Mouse (Mus musculus) spleen, embryonic (tissue): ENCODE measurements around the gene Kremen2.

Experiments
- CTCF ChIA-PET: fragments of 350-600 bp; sonication (Branson Sonifier 250); formaldehyde crosslinking; loops from one replicate; lab custom pipeline; 2022; lab: Charles Lee

Kremen2 gene

GRCm38 (mm10) chr17:23745301-23746251 is at the start of gene Kremen2:
Kremen2 (minus strand) TSS chr17:23745833.
- CTCF ChIA-PET = no interaction called here

DNA sequence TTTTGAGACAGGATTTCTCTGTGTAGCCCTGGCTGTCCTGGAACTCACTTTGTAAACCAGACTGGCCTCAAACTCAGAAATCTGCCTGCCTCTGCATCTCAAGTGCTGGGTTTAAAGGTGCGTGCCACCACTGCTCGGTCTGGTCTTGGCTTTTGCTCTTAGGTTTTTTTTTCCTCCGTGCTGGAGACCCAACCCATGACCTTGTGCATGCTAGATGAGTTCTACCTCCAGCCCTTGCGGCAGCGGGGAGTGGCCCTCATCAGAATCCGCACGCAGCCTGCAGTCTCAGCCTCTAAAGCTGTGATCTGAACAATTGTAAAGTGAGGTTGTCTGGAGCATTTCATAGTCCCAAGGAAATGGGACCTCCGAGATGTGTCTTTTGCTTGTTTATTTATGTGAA is 49.7 kb upstream of the Kremen2 start:
- CTCF ChIA-PET = no interaction called here

- CTCF ChIA-PET = no interaction called here
These were observed 45.4 kb upstream of the Kremen2 start for GRCm38 (mm10) chr17:23791079-23791357.

GRCm38 (mm10) chr17:23790269-23791078 is 44.8 kb upstream of the Kremen2 start, which contains the start of gene Srrm2:
Srrm2 (plus strand) TSS chr17:23790532.
- CTCF ChIA-PET = no interaction called here

- CTCF ChIA-PET = no interaction called here
These were observed 44.2 kb upstream of the Kremen2 start for GRCm38 (mm10) chr17:23789749-23790268.

DNA sequence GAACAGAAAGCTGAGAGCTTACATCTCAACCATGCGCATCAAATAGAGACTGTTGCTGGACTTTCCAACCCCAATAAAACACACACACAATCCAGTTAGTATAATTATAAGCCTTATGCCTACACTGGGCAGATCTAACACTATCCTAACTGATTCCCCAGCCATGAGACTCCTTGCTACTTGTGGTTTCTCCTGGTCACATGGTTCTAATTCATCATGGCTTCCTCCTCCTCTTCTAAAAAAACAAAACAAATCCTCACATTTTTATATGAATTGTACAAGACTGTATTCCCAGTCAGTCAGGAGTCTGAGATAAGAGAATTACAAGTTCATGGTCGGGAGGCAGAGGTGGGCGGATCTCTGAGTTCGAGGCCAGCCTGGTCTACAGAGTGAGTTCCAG is 43.3 kb upstream of the Kremen2 start:
- CTCF ChIA-PET = no interaction called here

GRCm38 (mm10) chr17:23786510-23786931 is 40.9 kb upstream of the Kremen2 start:
- CTCF ChIA-PET = no interaction called here

GRCm38 (mm10) chr17:23785561-23786471 is 40.2 kb upstream of the Kremen2 start, which contains the start of gene Flywch2:
Flywch2 (minus strand) TSS chr17:23786081.
- CTCF ChIA-PET = no interaction called here

GRCm38 (mm10) chr17:23783352-23783751 is 37.7 kb upstream of the Kremen2 start:
- CTCF ChIA-PET = no interaction called here

- CTCF ChIA-PET = no interaction called here
These were observed 32.8 kb upstream of the Kremen2 start for GRCm38 (mm10) chr17:23778447-23778846.

DNA sequence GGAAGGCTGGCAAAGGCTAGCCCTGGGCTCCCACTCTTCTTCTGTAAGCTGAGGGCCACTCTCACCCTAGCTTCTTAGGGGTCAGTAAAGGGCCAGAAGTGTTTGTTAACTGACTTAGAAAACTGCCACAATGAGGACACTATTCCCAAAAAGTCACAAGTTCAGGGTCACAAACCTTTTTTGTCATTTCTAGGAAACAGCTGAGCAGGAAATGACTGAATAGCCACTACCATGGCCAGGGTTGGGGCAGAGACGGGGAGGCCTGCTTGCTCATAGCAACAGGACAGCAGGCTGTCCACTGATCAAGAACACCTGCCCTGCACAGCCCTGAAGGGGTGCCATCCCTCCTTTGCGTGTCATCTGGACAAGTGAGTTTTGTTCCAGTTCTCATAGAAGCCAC is 31.5 kb upstream of the Kremen2 start:
- CTCF ChIA-PET = no interaction called here

DNA sequence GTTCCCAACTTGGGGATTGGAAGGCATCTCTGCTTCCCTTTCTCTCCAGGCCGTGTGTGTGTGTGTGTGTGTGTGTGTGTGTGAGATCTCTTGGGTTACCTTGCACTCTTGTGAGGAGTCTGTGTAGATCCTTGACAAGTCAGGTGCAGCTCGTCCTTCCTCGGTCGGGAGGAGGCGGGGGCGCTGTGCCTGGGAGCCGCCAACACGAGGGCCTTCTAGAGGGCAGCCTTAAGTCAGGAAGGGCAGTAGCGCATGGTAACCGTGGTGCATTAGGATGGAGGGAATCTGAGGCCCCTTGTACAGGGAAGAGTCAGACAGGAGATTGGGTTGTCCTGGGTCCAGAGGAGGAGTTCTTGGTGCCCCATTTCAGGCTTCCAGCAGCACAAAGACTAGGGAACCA is 30.6 kb upstream of the Kremen2 start:
- CTCF ChIA-PET = no interaction called here

GRCm38 (mm10) chr17:23774090-23774489 is 28.5 kb upstream of the Kremen2 start:
- CTCF ChIA-PET = interaction anchor here (1.0 to 1.4 kb wide), 3 partner anchors 56 to 68 kb away, joined by 3 to 5 read pairs (median 4); no protein-coding TSS in a partner anchor

DNA sequence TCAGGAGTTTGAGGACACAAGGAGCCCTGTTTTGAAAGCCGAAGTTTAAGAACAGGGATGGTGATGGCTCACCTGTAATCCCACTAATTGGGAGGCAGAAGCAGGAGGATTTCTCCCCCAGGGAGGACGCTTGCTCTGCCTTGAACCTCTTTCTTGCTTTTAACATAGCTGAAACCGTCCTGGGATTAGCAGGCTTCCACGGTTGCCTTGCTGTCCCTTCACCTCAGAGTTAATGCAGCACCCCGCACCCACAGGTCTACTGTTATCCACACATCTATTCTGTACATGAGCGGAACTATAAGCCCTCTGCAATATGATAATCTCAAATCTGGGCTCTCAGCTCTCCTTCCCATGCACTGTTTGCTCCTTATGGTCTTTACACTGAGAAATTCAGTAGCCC is 28.0 kb upstream of the Kremen2 start:
- CTCF ChIA-PET = interaction anchor here (0.9 to 1.4 kb wide), 4 partner anchors 57 to 76 kb away, joined by 3 to 5 read pairs (median 4); no protein-coding TSS in a partner anchor

- CTCF ChIA-PET = interaction anchor here (0.8 kb wide), 1 partner anchor 24 kb away, joined by 3 read pairs; no protein-coding TSS in a partner anchor
These were observed 26.6 kb upstream of the Kremen2 start for GRCm38 (mm10) chr17:23772219-23772556.

DNA sequence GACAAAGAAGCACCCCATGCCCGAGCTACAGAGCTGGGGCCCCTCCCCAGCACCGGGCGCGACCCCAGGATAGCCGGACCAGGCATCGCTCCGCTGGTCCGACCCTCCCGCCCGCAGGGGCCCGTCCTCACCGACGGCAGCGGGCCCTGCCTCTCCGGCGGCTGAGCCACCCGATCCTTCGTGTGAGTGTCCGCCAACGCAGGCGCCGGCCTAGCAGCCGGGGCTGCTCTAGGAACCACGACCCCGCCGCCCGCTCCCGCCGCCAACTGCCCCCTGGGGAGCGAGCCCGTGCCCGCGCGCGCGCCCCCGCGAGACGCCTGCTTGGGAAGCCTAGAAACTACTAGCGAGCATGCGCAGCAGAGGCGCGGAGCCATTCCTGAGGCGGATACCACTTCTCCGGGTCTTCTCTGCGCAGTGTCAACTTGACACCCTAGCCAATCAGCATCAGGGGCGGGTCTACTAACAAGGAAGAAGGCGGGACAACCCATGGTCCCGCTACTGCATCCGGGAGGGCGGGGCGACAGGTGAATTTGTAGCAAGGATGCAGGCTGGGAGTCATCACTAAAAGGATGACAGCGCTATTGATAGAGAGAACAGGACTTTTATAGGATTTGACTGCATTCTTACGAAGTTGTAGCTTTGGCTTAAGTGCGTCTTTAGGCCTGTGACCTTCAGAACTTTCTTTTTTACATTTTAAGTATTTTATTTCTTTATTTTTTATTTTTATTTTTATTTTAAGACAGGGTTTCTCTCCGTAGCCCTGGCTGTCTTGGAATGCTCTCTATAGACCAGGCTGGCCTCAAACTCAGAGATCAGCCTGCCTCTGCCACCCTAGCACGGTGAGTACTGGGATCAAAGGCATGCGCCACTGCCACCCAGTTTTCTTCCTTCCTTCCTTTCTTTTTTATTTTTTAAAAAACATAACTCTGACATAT is 25.9 kb upstream of the Kremen2 start, which contains the start of gene Flywch1:
Gene Flywch1, minus strand, starts transcription at position 319 of the 935 bp plus-strand sequence.
- CTCF ChIA-PET = interaction anchor here (1.2 kb wide), 1 partner anchor 32 kb away, joined by 3 read pairs; no protein-coding TSS in a partner anchor

DNA sequence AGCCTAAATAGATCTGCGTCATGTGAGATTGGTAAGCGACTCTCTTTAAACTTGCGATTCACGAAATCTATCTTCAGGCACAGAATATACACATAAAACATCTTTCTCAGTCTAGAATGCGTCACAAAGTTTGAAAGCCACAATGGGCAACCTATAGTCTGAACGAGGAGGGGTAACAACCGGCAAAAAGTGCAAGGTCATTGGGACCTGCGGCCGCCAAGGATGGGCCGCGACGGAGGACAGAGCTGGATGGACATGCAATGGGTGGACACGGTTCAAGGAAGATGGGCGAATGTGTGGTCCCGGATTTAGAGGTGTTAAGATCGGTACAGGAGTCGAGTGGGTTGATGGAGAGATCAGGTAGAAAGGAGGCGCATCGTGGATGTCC is 25.3 kb upstream of the Kremen2 start:
- CTCF ChIA-PET = interaction anchor here (1.2 kb wide), 1 partner anchor 31 kb away, joined by 3 read pairs; no protein-coding TSS in a partner anchor

GRCm38 (mm10) chr17:23770493-23770892 is 24.9 kb upstream of the Kremen2 start:
- CTCF ChIA-PET = interaction anchor here (0.7 to 1.2 kb wide), 2 partner anchors 28 to 31 kb away, joined by 3 read pairs; no protein-coding TSS in a partner anchor

DNA sequence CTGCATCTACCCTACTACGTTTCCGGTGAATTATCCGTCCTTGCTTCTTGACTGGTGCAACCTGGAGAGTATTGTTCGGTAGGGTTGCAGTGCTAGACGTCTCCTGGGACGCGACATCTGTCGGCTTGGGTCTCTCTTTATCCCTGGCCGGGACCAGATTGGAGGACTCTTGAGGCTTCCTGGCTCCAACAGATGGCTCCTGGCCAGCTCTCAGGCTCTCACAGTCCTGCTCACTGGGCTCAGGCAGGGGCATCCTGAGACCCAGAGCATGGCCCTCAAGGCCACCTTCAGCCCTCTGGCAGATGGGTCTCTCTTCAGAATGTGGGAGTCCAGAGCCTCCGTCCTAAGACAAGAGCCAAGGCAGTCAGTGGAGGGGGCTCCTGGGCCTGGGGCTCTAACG is 17.3 kb upstream of the Kremen2 start:
- CTCF ChIA-PET = no interaction called here

GRCm38 (mm10) chr17:23761155-23761554 is 15.5 kb upstream of the Kremen2 start:
- CTCF ChIA-PET = no interaction called here
